Mouse (Mus musculus) gastrocnemius, adult 8-10 months (tissue): Measurements from ENCODE around the gene Dnajb5. TPM values are rescaled to one million over a fixed set of nuclear protein-coding genes. Genes with fewer than 3 reads are reported as not detected.
A peak's percentile ranks its signal among the peaks of the same experiment; 100 is the strongest.

Source experiments
- DNase-seq, 2 experiments: peaks; one replicate each; pipeline ENCODE4 v3.0.0; 2022; ENCODE audit warnings: low spot score in 2 of 2
- total RNA-seq, 4 experiments: library from RNA; stranded (reverse); gene quantifications; 2 replicates each; pipeline ENCODE4 v1.2.4; 2022

Dnajb5 gene
- 100 to 1,000 TPM; 203 to 225 (median 211) TPM for total RNA-seq

DNA sequence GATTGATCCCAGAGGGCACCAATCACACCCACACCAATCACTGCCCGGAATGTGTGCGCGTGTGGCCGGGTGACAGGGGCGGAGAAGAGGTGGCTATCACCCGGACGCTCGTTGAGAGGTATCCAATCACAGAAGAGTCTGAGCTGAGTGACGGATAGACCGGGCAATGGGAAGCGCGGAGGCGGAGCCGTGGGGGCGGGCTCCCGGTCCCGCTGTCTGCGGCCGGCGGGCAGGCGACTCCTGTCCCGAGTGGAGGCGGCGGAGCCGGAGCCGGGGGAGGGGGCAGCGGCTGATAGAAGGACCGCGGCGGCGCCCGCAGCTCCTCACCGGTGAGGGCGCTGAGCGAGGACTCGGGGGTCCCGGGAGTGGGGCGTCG lies at the start of gene Dnajb5:
Dnajb5 (plus strand) TSS at position 139 of the 376 bp plus-strand sequence.
- peak; percentile 98 to 99 for DNase-seq

- DNase-seq, result no peak
Measured at GRCm38 (mm10) chr4:42900878-42901277, 48.7 kb upstream of the Dnajb5 start.

- DNase-seq, result no peak
Measured at GRCm38 (mm10) chr4:42902174-42902573, 47.4 kb upstream of the Dnajb5 start.

DNA sequence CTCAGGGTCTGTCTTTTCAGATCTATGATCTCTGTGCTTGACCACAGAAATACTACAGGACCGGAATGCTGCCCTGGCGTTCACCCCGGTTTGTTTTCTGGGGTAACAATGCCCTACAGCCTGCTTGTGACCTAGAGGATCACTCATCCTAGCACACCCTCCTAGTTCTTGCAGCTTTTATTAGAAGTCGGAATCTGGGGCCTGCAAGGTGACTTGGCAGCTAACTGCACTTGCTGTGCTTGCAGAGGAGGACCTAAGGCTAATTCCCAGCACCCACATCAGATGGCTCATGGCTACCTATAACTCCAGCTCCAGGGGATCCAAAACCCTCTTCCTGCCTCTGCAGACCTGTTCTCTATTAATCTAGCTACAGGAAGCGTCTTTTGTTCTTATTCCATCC lies 46.9 kb upstream of the Dnajb5 start:
- no peak for DNase-seq

- no peak for DNase-seq
Measured at GRCm38 (mm10) chr4:42903942-42904341, 45.7 kb upstream of the Dnajb5 start.

- no peak for DNase-seq
Measured at GRCm38 (mm10) chr4:42904523-42904922, 45.1 kb upstream of the Dnajb5 start.

GRCm38 (mm10) chr4:42904966-42905365 lies 44.6 kb upstream of the Dnajb5 start:
- no peak for DNase-seq

GRCm38 (mm10) chr4:42913391-42913790 lies 36.2 kb upstream of the Dnajb5 start:
- no peak for DNase-seq

DNA sequence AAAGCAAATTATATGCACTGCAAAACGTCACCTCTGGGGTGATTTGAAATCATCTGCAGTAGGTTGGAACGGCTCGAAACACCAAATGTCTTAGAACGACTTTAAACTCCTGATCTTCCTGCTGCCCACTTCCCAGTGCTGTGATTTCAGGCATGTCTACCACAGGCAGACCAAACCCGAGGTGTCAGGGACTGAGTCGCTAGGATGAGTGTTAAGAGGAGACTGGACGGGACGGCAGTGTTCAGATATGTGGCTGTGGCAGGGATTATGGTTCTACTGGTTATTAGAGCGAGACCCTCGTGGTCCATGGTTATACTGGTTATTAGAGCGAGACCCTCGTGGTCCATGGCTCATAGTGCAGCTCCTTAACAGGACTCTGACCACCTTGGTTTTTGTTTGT lies 34.3 kb upstream of the Dnajb5 start:
- no peak for DNase-seq

- DNase-seq, result no peak
Measured at GRCm38 (mm10) chr4:42915966-42916365, 33.6 kb upstream of the Dnajb5 start.

GRCm38 (mm10) chr4:42916617-42917401 lies 32.8 kb upstream of the Dnajb5 start, which contains the start of gene Phf24:
Phf24 (plus strand) TSS chr4:42916660.
- DNase-seq, result no peak

DNA sequence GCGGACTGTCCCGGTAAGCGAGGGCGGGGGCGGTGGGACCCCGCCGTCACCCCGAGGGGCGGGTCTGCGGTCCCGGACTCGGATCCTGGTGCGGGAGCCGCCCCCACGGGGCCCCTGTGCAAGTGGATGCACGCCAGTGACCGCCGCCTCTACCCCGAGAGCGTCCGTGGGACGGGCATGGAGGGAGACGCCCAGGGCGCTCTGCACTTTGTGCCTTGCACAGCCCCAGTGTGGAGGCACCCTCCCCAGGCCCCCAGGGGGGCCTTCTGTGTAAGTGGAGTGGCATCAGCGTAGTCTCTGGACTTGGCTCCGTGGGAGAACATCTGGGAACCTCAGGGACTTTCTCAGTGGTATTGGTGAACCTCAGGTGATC lies 32.2 kb upstream of the Dnajb5 start:
- no peak for DNase-seq

DNA sequence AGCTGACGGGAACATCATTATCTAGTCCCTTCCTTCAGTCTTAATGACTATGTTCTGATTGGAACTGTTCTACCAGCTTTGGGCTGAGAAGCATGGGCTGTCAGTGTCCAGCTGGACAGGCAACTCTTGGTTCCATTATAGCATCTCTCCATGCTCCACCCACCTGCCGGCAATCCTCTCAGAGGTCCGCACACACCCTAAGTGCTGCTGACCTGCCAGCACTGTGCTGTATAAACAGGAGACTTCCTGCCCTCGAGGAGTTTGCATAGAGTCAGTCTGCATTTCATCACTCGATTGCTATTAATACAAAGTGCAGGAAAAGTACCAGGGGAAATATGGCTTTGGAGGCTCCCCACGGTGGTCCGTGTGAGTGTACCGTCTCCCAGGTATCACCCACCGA lies 28.9 kb upstream of the Dnajb5 start:
- DNase-seq, result no peak

- no peak for DNase-seq
Measured at GRCm38 (mm10) chr4:42921536-42921935, 28.1 kb upstream of the Dnajb5 start.

- DNase-seq, result no peak
Measured at GRCm38 (mm10) chr4:42922056-42922455, 27.6 kb upstream of the Dnajb5 start.

GRCm38 (mm10) chr4:42922461-42922860 lies 27.2 kb upstream of the Dnajb5 start:
- DNase-seq, result no peak

- DNase-seq, result no peak
Measured at GRCm38 (mm10) chr4:42924095-42924710, 25.4 kb upstream of the Dnajb5 start.

DNA sequence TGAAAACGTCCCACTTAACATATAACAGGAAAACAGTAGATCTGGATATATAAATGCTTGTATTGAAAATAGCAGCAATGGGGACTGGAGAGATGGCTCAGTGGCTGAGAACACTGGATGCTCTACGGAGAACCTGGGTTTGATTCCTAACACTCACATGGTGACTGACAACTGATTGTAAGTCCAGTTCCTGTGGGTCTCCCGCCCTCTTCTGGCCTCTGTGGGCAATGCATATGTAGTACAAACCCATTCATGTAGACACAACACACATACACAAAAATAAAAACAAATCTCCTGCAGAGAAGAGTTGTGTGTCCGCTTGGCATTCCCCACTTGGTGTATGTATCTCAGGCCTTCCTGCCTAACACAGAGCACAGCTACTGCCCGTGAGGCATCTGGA lies 21.4 kb upstream of the Dnajb5 start:
- DNase-seq, result no peak

DNA sequence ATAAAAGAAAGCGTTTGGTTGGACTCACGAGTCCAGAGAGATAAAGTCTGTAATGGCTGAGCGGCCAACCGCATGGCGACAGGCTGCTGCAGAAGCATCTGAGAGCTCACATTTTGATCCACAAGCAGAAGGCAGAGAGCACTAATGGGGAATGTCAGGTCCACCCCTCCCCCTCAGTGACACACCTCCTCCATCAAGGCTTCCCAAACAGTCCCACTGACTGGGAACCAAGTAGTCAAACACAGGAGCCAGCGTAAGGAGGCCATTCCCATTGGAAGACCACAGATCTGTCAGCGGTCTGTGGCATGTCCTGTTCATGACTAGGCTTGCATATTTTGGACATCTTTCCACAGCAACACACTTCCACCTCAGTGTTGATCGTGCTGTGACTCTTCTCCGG lies 20.7 kb upstream of the Dnajb5 start:
- no peak for DNase-seq

GRCm38 (mm10) chr4:42932229-42932969 lies 17.2 kb upstream of the Dnajb5 start:
- no peak for DNase-seq

GRCm38 (mm10) chr4:42933630-42934029 lies 16.0 kb upstream of the Dnajb5 start:
- peak; percentile 43 to 54 for DNase-seq

- no peak for DNase-seq
Measured at GRCm38 (mm10) chr4:42941396-42941795, 8.2 kb upstream of the Dnajb5 start.
